Mouse (Mus musculus) embryonic facial prominence, embryonic 12.5 days (tissue): ENCODE measurements around the gene Dnaja3. TPM values are rescaled to one million over a fixed set of nuclear protein-coding genes. Genes with fewer than 3 reads are reported as not detected.

Experiments
- ATAC-seq: fragments of 200-750 bp; cut with Nextera tagmentation; 2 replicates; pipeline ENCODE4 v1.8.0; 2017; ENCODE audit not compliant: insufficient number of reproducible peaks, insufficient read depth, low FRiP score, low TSS enrichment
- H3K27ac ChIP-seq: fragments of 300-500 bp; sonication (generic); 2 replicates; pipeline ENCODE4 v1.5.1; 2016; ENCODE audit warnings: mild to moderate bottlenecking
- H3K27me3 ChIP-seq: fragments of 300-500 bp; sonication (generic); 2 replicates; pipeline ENCODE4 v1.6.1; 2016; ENCODE audit warnings: mild to moderate bottlenecking, moderate library complexity
- H3K36me3 ChIP-seq: fragments of 300-500 bp; sonication (generic); 2 replicates; pipeline ENCODE4 v1.6.1; 2016; ENCODE audit warnings: mild to moderate bottlenecking
- H3K4me1 ChIP-seq: fragments of 300-500 bp; sonication (generic); 2 replicates; pipeline ENCODE4 v1.6.1; 2016
- H3K4me2 ChIP-seq: fragments of 300-500 bp; sonication (generic); replicated peaks from 2 replicates; pipeline ENCODE4 v1.6.1; 2016; ENCODE audit warnings: mild to moderate bottlenecking, moderate library complexity
- H3K4me3 ChIP-seq: fragments of 300-500 bp; sonication (generic); 2 replicates; pipeline ENCODE4 v1.5.1; 2016; ENCODE audit warnings: mild to moderate bottlenecking
- H3K9ac ChIP-seq: fragments of 300-500 bp; sonication (generic); 2 replicates; pipeline ENCODE4 v1.6.1; 2016; ENCODE audit warnings: mild to moderate bottlenecking, moderate library complexity
- H3K9me3 ChIP-seq: fragments of 300-500 bp; sonication (generic); 2 replicates; pipeline ENCODE4 v1.6.1; 2016; ENCODE audit warnings: mild to moderate bottlenecking, moderate library complexity
- WGBS: fragments of 180-500 bp; shearing (Covaris S2); methylation state at CpG from one replicate; pipeline ENCODE4 v1.1.7; 2016; 5-methylcytosine and 5-hydroxymethylcytosine counted together
- polyA plus RNA-seq: library from polyadenylated mRNA; unstranded; fragments of >200 nt; fragmentation: Nextera tagmentation; extraction: Ambion mirVana; gene quantifications from 2 replicates; pipeline ENCODE4 v1.2.1, GENCODE M21; 2016

Dnaja3 gene
- polyA plus RNA-seq, 1 experiment from 2014 or later = 59.8 TPM

- Histone ChIP-seq H3K36me3 (no peaks in the 10 kb centered on the region), H3K27ac (peak overlapping the region; percentile 26), H3K4me3 (no peak overlapping the region), H3K9me3 (no peaks in the 10 kb centered on the region), H3K9ac (no peak overlapping the region), H3K4me1 (peaks cover 84% of the 10 kb centered on the region), H3K4me2 (peak overlapping the region; percentile 93), H3K27me3 (no peaks in the 10 kb centered on the region)
- no peak for ATAC-seq
- 30% methylated on average over 6 of the region's 6 CpGs for WGBS
Measured at GRCm38 (mm10) chr16:4598891-4599543, 40.8 kb upstream of the Dnaja3 start.

- Histone ChIP-seq H3K27me3 (no peaks in the 10 kb centered on the region), H3K9ac (no peak overlapping the region), H3K4me2 (no peak overlapping the region), H3K27ac (no peak overlapping the region), H3K9me3 (no peaks in the 10 kb centered on the region), H3K4me1 (peaks cover 90% of the 10 kb centered on the region), H3K4me3 (no peak overlapping the region), H3K36me3 (no peaks in the 10 kb centered on the region)
- 82% methylated on average over 3 of the region's 3 CpGs for WGBS
- ATAC-seq = no peak
Measured at GRCm38 (mm10) chr16:4599616-4600015, 40.2 kb upstream of the Dnaja3 start.

GRCm38 (mm10) chr16:4600701-4601310 lies 39.0 kb upstream of the Dnaja3 start:
- H3K27me3 ChIP-seq = no peaks in the 10 kb centered on the region
- no peak overlapping the region for H3K4me3 ChIP-seq
- H3K4me1 ChIP-seq = peaks cover 97% of the 10 kb centered on the region
- no peaks in the 10 kb centered on the region for H3K9me3 ChIP-seq
- no peak overlapping the region for H3K27ac ChIP-seq
- WGBS = 72% methylated on average over 9 of the region's 9 CpGs
- H3K4me2 ChIP-seq = no peak overlapping the region
- no peak for ATAC-seq
- no peak overlapping the region for H3K9ac ChIP-seq
- H3K36me3 ChIP-seq = no peaks in the 10 kb centered on the region

- Histone ChIP-seq H3K27ac (peak overlapping the region; percentile 78), H3K36me3 (no peaks in the 10 kb centered on the region), H3K9me3 (no peaks in the 10 kb centered on the region), H3K4me2 (no peak overlapping the region), H3K4me3 (no peak overlapping the region), H3K9ac (peak overlapping the region; percentile 20), H3K27me3 (no peaks in the 10 kb centered on the region), H3K4me1 (peaks cover 97% of the 10 kb centered on the region)
- WGBS = 28% methylated on average over 3 of the region's 3 CpGs
- ATAC-seq = no peak
Measured at GRCm38 (mm10) chr16:4602189-4602588, 37.6 kb upstream of the Dnaja3 start.

GRCm38 (mm10) chr16:4602766-4603452 lies 36.9 kb upstream of the Dnaja3 start:
- Histone ChIP-seq H3K4me2 (peak overlapping the region; percentile 16; the same call in 1 of the 2 replicates), H3K4me3 (no peak overlapping the region), H3K4me1 (peaks cover 96% of the 10 kb centered on the region), H3K27me3 (no peaks in the 10 kb centered on the region), H3K27ac (peak overlapping the region; percentile 78), H3K9me3 (no peaks in the 10 kb centered on the region), H3K36me3 (no peaks in the 10 kb centered on the region), H3K9ac (peak overlapping the region; percentile 15; the same call in 1 of the 2 replicates)
- 9% methylated on average over 7 of the region's 7 CpGs for WGBS
- no peak for ATAC-seq

GRCm38 (mm10) chr16:4603453-4603837 lies 36.3 kb upstream of the Dnaja3 start:
- peak overlapping the region; percentile 78 for H3K27ac ChIP-seq
- H3K4me1 ChIP-seq = peaks cover 94% of the 10 kb centered on the region
- H3K4me2 ChIP-seq = peak overlapping the region; percentile 16; the same call in 1 of the 2 replicates
- WGBS = 42% methylated on average over 1 of the region's 1 CpGs
- no peak overlapping the region for H3K4me3 ChIP-seq
- H3K27me3 ChIP-seq = no peaks in the 10 kb centered on the region
- H3K9me3 ChIP-seq = no peaks in the 10 kb centered on the region
- H3K9ac ChIP-seq = no peak overlapping the region
- H3K36me3 ChIP-seq = peaks cover 3% of the 10 kb centered on the region; the same call in 1 of the 2 replicates
- ATAC-seq = no peak

GRCm38 (mm10) chr16:4604293-4604837 lies 35.4 kb upstream of the Dnaja3 start:
- Histone ChIP-seq H3K4me3 (no peak overlapping the region), H3K4me1 (peaks cover 85% of the 10 kb centered on the region), H3K27me3 (no peaks in the 10 kb centered on the region), H3K4me2 (no peak overlapping the region), H3K9ac (no peak overlapping the region), H3K27ac (peak overlapping the region; percentile 78; the same call in 1 of the 2 replicates), H3K9me3 (no peaks in the 10 kb centered on the region), H3K36me3 (peaks cover 11% of the 10 kb centered on the region)
- ATAC-seq = no peak
- WGBS = 60% methylated on average over 11 of the region's 11 CpGs

- ATAC-seq = no peak
- H3K27me3 ChIP-seq = no peaks in the 10 kb centered on the region
- WGBS = 24% methylated on average over 13 of the region's 13 CpGs
- H3K27ac ChIP-seq = peak overlapping the region; percentile 58
- H3K4me1 ChIP-seq = peaks cover 73% of the 10 kb centered on the region
- H3K36me3 ChIP-seq = peaks cover 22% of the 10 kb centered on the region
- H3K4me3 ChIP-seq = no peak overlapping the region
- no peaks in the 10 kb centered on the region for H3K9me3 ChIP-seq
- no peak overlapping the region for H3K9ac ChIP-seq
- H3K4me2 ChIP-seq = no peak overlapping the region; the same call in 1 of the 2 replicates
Measured at GRCm38 (mm10) chr16:4605514-4606131, 34.2 kb upstream of the Dnaja3 start.

GRCm38 (mm10) chr16:4606431-4607084 lies 33.2 kb upstream of the Dnaja3 start:
- peak overlapping the region; percentile 30; the same call in 1 of the 2 replicates for H3K27ac ChIP-seq
- H3K4me1 ChIP-seq = peaks cover 65% of the 10 kb centered on the region
- H3K4me2 ChIP-seq = no peak overlapping the region
- WGBS = 20% methylated on average over 5 of the region's 5 CpGs
- no peaks in the 10 kb centered on the region for H3K27me3 ChIP-seq
- no peak overlapping the region for H3K9ac ChIP-seq
- ATAC-seq = no peak
- peaks cover 30% of the 10 kb centered on the region for H3K36me3 ChIP-seq
- H3K9me3 ChIP-seq = no peaks in the 10 kb centered on the region
- no peak overlapping the region for H3K4me3 ChIP-seq

GRCm38 (mm10) chr16:4607818-4608531 lies 31.8 kb upstream of the Dnaja3 start:
- H3K4me2 ChIP-seq = no peak overlapping the region
- peaks cover 40% of the 10 kb centered on the region for H3K36me3 ChIP-seq
- 47% methylated on average over 9 of the region's 9 CpGs for WGBS
- no peak overlapping the region for H3K9ac ChIP-seq
- H3K4me1 ChIP-seq = peaks cover 52% of the 10 kb centered on the region
- no peaks in the 10 kb centered on the region for H3K9me3 ChIP-seq
- no peaks in the 10 kb centered on the region for H3K27me3 ChIP-seq
- H3K4me3 ChIP-seq = no peak overlapping the region
- H3K27ac ChIP-seq = peak overlapping the region; percentile 69
- no peak for ATAC-seq
